Mouse (Mus musculus): ENCODE data around the gene Lrrc41.

The Lrrc41 gene

DNA sequence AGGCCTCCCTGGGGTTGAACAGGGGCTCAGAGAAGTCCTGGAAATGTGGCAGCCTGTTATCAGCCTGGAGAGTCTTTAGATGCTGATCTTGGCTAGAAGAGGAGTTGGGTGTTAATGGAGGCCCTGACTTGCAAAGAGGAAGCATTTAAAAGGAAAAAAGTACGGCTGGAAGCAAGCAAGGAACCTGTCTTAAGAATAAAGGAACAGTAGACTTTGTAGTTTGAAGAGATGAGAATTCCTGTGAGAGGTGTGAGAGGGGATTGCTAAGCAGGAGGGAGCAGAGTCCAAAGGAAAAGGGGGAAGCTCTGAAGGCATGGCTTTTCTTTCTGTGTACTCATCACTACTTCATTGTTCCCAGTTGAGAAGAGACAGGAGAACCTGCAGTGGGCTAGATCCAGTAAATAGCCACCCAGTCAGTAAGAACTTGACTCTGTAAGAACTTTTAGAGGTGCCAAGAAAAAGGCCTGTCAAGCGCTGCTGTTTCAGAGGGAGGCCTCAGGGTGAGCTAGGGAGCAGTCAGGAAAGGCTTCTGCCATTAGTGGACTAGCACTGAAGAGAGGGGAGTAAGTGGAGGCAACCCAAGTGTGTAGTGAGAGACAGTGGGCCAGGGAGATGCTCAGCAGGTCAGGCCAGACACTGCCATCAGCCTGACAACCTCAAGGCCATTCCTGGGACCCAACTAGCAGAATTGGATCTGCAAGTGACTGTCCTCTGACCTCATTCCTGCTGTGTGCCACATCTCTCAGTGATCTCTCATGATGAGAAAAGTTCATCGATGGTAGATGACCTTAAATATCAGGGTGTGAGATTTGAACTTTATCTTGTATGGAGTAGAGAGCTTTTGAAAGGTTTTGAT lies 2.4 kb downstream of the Lrrc41 start:
- DNase-seq (ENCODE audit: low read depth), result peak; percentile 25

DNA sequence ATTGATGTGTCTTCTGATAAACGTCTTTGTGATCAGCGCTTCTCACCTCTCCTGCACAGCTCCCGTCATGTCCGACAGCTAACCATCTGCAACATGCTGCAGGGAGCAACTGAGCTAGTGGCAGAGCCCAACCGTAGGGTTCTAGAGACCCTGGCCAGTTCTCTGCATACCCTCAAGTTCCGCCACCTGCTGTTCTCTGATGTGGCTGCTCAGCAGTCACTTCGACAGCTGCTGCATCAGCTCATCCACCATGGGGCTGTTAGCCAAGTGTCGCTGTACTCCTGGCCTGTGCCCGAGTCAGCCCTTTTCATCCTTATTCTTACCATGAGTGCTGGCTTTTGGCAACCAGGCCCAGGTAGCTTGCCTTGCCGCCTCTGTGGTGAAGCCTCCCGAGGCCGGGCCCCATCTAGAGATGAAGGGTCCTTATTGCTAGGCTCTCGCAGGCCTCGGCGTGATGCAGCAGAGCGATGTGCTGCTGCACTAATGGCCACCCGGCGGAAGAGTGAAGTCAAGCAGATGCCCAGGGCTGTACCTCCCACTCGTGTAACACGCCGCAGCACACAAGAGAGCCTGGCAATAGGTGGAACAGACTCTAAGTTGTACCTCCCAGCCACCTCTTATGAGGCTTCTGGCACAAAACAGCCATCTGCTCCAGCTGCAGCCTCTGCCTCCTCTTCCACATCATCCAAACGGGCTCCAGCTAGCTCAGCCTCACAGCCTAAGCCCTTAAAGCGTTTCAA lies 13.6 kb downstream of the Lrrc41 start:
- DNase-seq (ENCODE audit: low read depth), result no peak

GRCm38 (mm10) chr4:116096291-116096690 lies 21.2 kb downstream of the Lrrc41 start:
- no peak for DNase-seq (ENCODE audit: low read depth)

GRCm38 (mm10) chr4:116097211-116097610 lies 22.1 kb downstream of the Lrrc41 start:
- DNase-seq (ENCODE audit: low read depth), result no peak

DNA sequence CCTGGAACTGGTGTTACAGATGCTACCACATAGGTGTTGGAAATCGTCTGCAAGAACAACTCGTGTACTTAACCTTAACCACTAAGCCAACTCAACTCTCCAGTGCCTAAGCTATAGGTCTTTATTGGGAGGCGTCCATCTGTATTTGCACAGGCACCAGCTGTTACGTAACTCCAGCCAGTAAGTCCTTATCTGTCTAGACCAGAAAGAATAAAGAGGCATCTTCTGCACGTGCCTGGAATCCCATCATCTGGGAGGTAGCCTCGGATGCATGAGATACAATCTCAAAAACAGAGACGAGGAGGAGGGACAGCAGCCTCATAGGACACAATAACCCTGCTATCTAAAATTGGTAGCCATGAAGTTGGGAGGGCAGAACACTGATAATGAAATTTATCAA lies 25.9 kb downstream of the Lrrc41 start:
- DNase-seq (ENCODE audit: low read depth), result peak; percentile 77

- DNase-seq (ENCODE audit: low read depth), result no peak
Observed at GRCm38 (mm10) chr4:116105278-116105677, 30.2 kb downstream of the Lrrc41 start.

GRCm38 (mm10) chr4:116110695-116111094 lies 35.6 kb downstream of the Lrrc41 start:
- no peak for DNase-seq (ENCODE audit: low read depth)

DNA sequence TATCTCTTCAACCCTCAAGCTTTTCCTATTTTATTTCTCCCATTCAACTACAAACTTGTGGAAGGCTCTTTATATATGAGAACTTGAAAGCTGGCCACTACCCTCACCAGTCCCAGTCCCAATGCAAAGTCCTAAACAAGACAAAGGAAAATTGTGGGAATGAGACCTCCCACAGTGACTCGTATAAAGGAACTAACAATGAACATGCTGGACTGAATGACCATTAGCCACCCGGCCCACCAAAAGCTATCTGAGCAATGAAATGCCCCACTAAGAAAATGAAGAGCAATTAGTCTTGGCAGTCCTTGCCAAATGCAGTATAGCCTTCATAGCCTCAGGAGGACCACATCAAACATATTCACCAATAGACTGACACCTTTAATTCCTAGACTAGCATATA lies 36.4 kb downstream of the Lrrc41 start:
- no peak for DNase-seq (ENCODE audit: low read depth)

GRCm38 (mm10) chr4:116122762-116123161 lies 47.7 kb downstream of the Lrrc41 start:
- peak; percentile 83 for DNase-seq (ENCODE audit: low read depth)

DNA sequence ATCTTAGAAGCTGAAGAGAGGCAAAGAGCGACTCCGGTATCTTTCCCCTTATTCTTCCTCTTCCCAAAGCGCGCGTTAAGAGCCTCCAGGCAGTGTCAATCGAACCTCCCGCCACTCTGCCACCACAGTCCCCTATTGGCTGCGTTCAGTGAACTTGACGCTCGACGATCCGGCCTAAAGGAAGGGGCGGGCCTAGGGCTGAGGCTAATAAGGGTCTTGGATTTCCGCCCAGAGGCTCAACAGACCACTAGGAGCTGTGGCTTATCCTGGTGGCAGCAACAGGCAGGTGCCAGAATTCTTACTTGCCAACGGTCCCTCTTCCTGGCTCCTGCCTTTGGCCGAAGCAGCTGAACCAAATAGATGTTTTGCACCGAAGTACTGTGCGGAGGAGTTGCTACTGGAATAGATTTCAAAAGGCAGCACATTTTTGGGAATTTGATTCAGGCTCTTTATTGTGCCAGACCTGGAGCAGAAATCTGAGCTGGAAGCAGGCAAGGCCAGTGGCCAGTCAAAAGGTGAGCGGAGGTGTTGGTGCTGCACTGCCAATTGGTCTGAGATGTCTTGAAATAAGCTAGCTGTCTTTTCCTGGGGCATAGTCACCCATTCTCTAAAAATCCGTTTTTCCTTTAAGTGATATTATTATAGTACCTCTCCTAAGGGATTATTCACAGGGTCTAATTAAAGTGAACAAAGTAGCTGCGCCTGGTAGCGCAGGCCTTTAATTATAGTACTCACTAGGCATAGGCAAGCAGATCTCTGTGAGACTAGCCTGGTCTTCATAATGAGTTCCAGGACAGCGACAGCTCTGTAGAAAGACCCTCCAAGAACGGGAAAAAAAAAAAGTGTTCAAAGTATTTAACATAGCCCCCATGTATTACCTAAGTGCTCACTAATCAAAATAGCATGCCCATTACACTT lies 48.8 kb downstream of the Lrrc41 start, which contains the start of the genes Rad54l and Pomgnt1:
TSS of gene Rad54l (minus strand) at position 89 of the 918 bp plus-strand sequence.
TSS of gene Pomgnt1 (plus strand) at position 239 of the 918 bp plus-strand sequence.
- peak; percentile 97 for DNase-seq (ENCODE audit: low read depth)

DNA sequence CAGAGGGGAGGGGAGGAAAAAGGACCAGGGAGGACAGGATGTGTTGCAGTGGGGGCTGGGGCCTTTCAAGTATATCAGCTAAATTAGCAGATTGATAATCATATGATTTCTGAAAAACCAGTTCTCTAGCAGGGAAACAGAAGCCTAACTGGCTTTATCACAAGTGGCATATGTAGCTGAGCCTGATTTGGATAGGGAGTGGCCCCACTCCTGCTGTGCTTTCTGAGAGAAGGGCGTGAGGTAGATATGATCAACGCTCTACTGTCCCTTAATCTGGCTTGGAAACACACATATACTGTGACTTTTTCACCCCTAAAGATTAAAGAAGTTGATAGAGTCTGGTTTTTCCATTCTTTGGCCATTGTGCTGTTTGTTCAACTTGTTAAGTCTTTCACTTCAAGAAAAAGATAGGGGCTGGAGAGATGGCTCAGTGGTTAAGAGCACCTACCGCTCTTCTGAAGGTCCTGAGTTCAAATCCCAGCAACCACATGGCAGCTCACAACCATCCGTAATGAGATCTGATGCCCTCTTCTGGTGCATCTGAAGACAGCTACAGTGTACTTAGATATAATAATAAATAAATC lies 50.8 kb downstream of the Lrrc41 start:
- DNase-seq (ENCODE audit: low read depth), result no peak

DNA sequence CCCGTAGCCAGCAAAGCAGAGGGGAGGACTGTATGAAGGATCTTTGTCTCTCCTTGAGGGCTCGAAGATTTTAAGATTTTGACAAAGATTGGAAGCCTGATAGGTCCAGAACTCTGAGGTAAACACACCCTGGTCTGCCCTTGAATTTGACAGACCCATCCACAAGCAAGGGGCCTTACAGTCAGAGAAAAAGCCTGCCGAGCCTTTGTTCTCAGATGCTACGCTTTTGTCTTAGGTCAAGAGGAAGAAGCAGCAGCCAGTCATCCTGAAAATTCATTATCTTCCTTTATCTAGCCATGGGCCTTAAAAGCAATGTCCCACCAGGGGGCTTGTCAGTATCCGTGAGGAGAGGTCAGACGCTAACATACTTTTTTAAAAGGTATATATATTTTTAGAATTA lies 52.9 kb downstream of the Lrrc41 start:
- no peak for DNase-seq (ENCODE audit: low read depth)

GRCm38 (mm10) chr4:116133126-116133525 lies 58.1 kb downstream of the Lrrc41 start:
- no peak for DNase-seq (ENCODE audit: low read depth)

- peak; percentile 71 for DNase-seq (ENCODE audit: low read depth)
Observed at GRCm38 (mm10) chr4:116134990-116135389, 59.9 kb downstream of the Lrrc41 start.

- no peak for DNase-seq (ENCODE audit: low read depth)
Observed at GRCm38 (mm10) chr4:116137421-116137996, 62.4 kb downstream of the Lrrc41 start.

DNA sequence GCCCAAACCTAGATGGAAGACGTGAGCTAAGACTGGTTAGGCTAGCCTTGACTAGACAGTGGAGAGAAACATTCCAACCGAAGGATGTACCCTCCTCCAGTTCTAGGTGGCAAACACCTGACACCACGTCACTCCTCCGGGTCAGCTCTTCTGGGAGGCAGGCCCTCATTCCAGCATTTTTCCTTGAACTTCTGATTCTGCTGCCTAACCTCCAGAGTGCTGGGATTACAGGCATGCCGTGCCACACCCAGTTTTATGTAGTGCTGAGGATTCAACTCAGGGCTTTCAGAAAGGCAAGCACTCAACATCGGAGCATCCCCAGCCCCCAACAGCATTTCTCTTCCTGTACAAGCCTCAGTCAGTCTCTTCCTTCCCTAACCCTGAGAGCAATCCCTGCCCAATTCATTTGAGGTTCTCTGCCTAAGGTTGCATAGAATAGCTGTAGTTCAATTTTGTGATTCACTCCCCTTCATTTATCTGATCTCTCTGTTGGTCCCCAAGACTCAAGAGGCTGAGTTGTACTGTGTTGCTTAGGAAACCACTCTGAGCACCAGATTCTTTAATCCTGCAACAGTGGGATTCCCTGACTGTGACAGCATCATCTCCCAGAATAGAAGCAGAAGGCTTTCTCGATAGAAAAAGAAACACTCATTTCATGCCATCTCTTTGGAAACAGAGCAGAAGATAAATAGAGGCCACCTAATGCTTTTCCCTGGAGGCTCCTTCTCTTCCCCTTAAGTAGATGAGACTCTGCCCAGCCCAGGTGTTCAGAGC lies 65.9 kb downstream of the Lrrc41 start:
- DNase-seq (ENCODE audit: low read depth), result no peak

DNA sequence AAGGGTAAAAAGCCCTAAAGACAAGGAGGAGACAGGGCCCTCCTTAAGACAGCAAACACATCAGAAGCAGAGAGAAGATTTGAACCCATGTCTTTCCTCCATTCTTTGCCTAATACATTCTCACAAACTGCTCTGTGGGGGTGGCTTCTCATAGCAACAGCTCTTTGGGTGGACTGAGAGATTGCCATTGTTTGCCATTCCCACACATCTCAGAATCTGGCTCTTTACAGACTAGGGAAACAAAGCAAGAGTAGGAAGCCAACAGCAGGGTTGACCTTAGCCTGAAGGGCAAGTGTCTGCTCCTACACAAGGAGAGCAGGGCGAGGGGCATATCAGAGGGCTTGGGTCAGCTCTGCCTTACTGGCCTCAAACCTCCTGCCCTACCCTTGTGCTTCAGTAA lies 66.7 kb downstream of the Lrrc41 start:
- no peak for DNase-seq (ENCODE audit: low read depth)

DNA sequence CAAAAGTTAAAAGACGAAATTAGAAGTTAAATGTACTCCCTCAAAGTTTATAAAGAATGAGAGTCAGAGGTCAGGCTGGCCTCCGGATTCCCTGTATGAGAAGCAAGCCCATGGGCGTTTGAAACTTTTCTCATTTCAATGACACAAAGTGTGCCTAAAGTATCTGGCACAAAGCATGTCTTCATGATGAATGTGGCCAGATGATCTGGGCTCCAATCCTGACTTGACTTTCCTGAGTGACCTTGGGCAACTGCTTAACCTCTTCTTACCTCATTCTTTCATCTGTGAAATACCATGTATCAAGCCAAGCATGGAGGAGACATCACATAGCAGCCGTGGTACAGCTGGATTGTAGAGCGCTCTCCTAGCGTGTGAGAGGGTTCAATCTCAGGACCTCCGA lies 67.2 kb downstream of the Lrrc41 start:
- DNase-seq (ENCODE audit: low read depth), result no peak

DNA sequence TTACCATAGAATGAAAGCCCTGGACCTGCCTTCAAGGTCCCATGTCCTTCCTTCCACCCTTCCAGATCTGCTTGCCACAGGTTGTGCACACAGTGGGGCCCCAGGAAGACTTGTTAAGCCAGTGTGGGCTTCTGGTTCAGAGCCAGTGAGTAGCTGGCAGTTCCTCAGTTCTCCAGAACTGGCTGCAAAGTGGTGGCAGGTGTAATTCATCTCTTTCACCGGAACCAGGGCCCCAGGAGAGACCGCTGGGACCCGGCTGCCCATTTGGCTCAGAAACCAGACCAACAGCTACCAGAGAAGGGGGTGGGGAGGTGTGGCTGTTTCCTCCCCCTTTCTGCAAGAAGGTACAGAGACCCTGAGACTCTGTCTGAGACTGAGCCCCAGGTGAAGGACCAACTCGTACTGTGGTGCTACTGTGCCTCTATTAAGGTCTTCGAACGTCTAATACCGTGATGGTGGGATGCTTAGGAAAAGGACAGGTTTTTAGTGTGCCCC lies 68.3 kb downstream of the Lrrc41 start:
- no peak for DNase-seq (ENCODE audit: low read depth)

Measured in 416B (cell line).